In genomic region chr2:130765396-130765795, GRCm38 (mm10) we compare ENCODE assay signal across 32 mouse cellular contexts.
DNase-seq lines count a peak whose midpoint lies in the region; ATAC-seq and TF ChIP-seq lines count a peak whose summit lies in the region.
"Had no signal": no experiment of that assay in that cellular context is flagged by ENCODE, and none has a peak within 500 bp of the region (broad histone marks: within the 10 kb centered on the region; RNA-seq: fewer than 3 reads in every experiment).

No protein-coding gene starts in this region.

- no peaks in the 10 kb centered on the region for H3K27me3 ChIP-seq in limb, embryonic 10.5 days (ENCODE audit: low read depth, poor library complexity, severe bottlenecking)
- H3K27me3 ChIP-seq: embryonic facial prominence, embryonic 15.5 days; forebrain, embryonic 13.5 days; hindbrain, embryonic 12.5 days; liver, embryonic 12.5 days; megakaryocyte, embryonic 14.5 days; midbrain, embryonic 12.5 days; neural tube, embryonic 12.5 days had no signal

- H3K27ac ChIP-seq in left cerebral cortex, adult 2 months: peak overlapping the region; percentile 5; the same call in 1 of the 2 replicates
- no peak overlapping the region for H3K27ac ChIP-seq in limb, embryonic 10.5 days
- H3K27ac ChIP-seq: embryonic facial prominence, embryonic 10.5 days; embryonic facial prominence, embryonic 15.5 days; forebrain, embryonic 13.5 days; heart, adult 2 months; hindbrain, embryonic 12.5 days; liver, embryonic 12.5 days; midbrain, embryonic 12.5 days; neural tube, embryonic 12.5 days; stomach, postnatal 0 days had no signal

- no peak overlapping the region for H3K4me3 ChIP-seq in left cerebral cortex, adult 2 months
- H3K4me3 ChIP-seq in limb, embryonic 10.5 days: no peak overlapping the region
- H3K4me3 ChIP-seq: embryonic facial prominence, embryonic 10.5 days; embryonic facial prominence, embryonic 15.5 days; forebrain, embryonic 13.5 days; heart, adult 2 months; hindbrain, embryonic 12.5 days; liver, embryonic 12.5 days; megakaryocyte, embryonic 14.5 days; midbrain, embryonic 12.5 days; myocyte; neural tube, embryonic 12.5 days had no signal

- intact Hi-C loops in left cerebral cortex, adult 2 months (cut with DNase I): no loop called here

- no peak for DNase-seq in frontal cortex, postnatal 10 days (ENCODE audit: low spot score in 2 of 2)
- no peak for DNase-seq in left cerebral cortex, adult 2 months (ENCODE audit: extremely low spot score in 1 of 2, low spot score in 2 of 2)
- no peak for DNase-seq in left cerebral cortex, adult 9 months (ENCODE audit: low spot score in 2 of 2)
- DNase-seq in brain, adult 2 months (ENCODE audit: low read depth, low spot score): peak; percentile 77
- DNase-seq in retina, postnatal 1 day: no peak
- no peak for DNase-seq in limb, embryonic 10.5 days (ENCODE audit: low spot score)
- DNase-seq: adrenal gland, postnatal 36 days; B cell, adult 2 months; cerebellum, adult 8-10 months; cerebellum, postnatal 25 days; heart, adult 2 months; heart, postnatal 36 days; kidney, adult 8-10 months; kidney, postnatal 10 days; liver, postnatal 0 days; lung, postnatal 4 days; right cerebral cortex, postnatal 14 days; spleen, adult 18-20 months; thymus, adult 2 months; thymus, postnatal 36 days had no signal

- WGBS in limb, embryonic 10.5 days: 91% methylated on average over 3 of the region's 3 CpGs

- peaks cover 45% of the 10 kb centered on the region for H3K36me3 ChIP-seq in limb, embryonic 10.5 days

- no peak for TF ChIP-seq CTCF in left cerebral cortex, adult 2 months (IDR thresholded peaks at IDR 0.05)

- no peaks in the 10 kb centered on the region for H3K4me1 ChIP-seq in limb, embryonic 10.5 days
- H3K4me1 ChIP-seq: embryonic facial prominence, embryonic 10.5 days; embryonic facial prominence, embryonic 15.5 days; forebrain, embryonic 13.5 days; hindbrain, embryonic 12.5 days; liver, embryonic 12.5 days; midbrain, embryonic 12.5 days; neural tube, embryonic 12.5 days had no signal

- H3K9me3 ChIP-seq in limb, embryonic 10.5 days (replicated peaks): no peaks in the 10 kb centered on the region
- H3K9me3 ChIP-seq: embryonic facial prominence, embryonic 10.5 days; embryonic facial prominence, embryonic 15.5 days; forebrain, embryonic 13.5 days; hindbrain, embryonic 12.5 days; liver, embryonic 12.5 days; megakaryocyte, embryonic 14.5 days; midbrain, embryonic 12.5 days; neural tube, embryonic 12.5 days had no signal

- peak; percentile 76 for ATAC-seq in frontal cortex, adult (ENCODE audit: low TSS enrichment)
- ATAC-seq: forebrain, embryonic 13.5 days; intestine, embryonic 16.5 days; liver, embryonic 12.5 days; liver, postnatal 0 days had no signal
